Mouse (Mus musculus): ENCODE measurements around the gene Phf23.

DNA sequence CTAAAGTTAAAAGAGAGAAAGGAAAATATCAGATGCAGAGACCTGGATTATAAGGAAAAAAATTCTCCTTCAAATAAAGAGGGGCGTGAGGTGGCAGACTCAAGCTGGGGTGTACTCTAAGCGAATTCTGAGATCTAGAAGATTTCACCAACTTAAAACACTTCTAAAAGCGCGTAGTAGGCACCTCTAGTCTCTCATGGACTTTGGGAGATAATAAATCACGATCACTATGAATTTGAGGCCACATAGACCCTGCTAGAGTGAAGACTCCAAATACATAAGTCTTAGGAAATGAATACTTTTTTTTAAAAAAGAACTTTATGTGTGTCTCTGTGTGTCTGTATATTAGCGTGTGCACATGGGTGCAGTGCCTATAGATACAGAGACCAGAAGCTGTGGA is 20.1 kb downstream of the Phf23 start:
- TF ChIP-seq CTCF (IDR thresholded peaks at IDR 0.05; ENCODE audit: insufficient read depth, low read depth, low read length) (no peak), POLR2A (IDR thresholded peaks at IDR 0.05; ENCODE audit: insufficient read depth, low read depth, low read length) (no peak)
